Mouse (Mus musculus) liver, adult 2 months (tissue): Measurements from ENCODE around the gene Naa50. TPM values are rescaled to one million over a fixed set of nuclear protein-coding genes. Genes with fewer than 3 reads are reported as not detected.

ENCODE experiments used
- DNase-seq: peaks from one replicate; pipeline ENCODE4 v3.0.0-alpha.2; 2011; ENCODE audit warnings: low read depth, low spot score; ENCODE audit errors: extremely low read depth
- H3K27ac ChIP-seq: fragments of 200-500 bp; replicated peaks from 2 replicates; pipeline ENCODE4 v1.5.1; 2012; ENCODE audit warnings: low read depth, mild to moderate bottlenecking, control low read depth, inconsistent platforms, low read length; ENCODE audit not compliant: insufficient read depth
- H3K27me3 ChIP-seq: fragments of 200-500 bp; 2 replicates; pipeline ENCODE4 v1.6.1; 2012; ENCODE audit warnings: mild to moderate bottlenecking, moderate library complexity, low read length, inconsistent platforms; ENCODE audit not compliant: control insufficient read depth, insufficient read depth
- H3K36me3 ChIP-seq: fragments of 200-500 bp; 2 replicates; pipeline ENCODE4 v1.6.1; 2012; ENCODE audit warnings: low read length, inconsistent platforms; ENCODE audit not compliant: control insufficient read depth, insufficient read depth
- H3K4me1 ChIP-seq: fragments of 200-500 bp; 2 replicates; pipeline ENCODE4 v1.6.1; 2011; ENCODE audit warnings: low read length; ENCODE audit not compliant: control insufficient read depth, insufficient read depth
- H3K4me3 ChIP-seq: fragments of 200-500 bp; 2 replicates; pipeline ENCODE4 v1.5.1; 2011; ENCODE audit warnings: low read depth, mild to moderate bottlenecking, control low read depth, low read length, moderate library complexity; ENCODE audit not compliant: insufficient read depth
- H3K79me2 ChIP-seq: fragments of 200-500 bp; 2 replicates; pipeline ENCODE4 v1.6.1; 2012; ENCODE audit warnings: inconsistent platforms, mild to moderate bottlenecking, low read length, moderate library complexity; ENCODE audit not compliant: control insufficient read depth, insufficient read depth
- H3K9ac ChIP-seq: fragments of 200-500 bp; 2 replicates; pipeline ENCODE4 v1.6.1; 2012; ENCODE audit warnings: low read depth, mild to moderate bottlenecking, control low read depth, inconsistent platforms, low read length
- CTCF ChIP-seq: fragments of 200-500 bp; IDR thresholded peaks from 2 replicates; pipeline ENCODE4 v1.5.1; 2011; ENCODE audit warnings: low read depth, low read length, control low read depth
- POLR2A ChIP-seq: fragments of 200-500 bp; IDR thresholded peaks from 2 replicates; pipeline ENCODE4 v1.6.1; 2011; ENCODE audit warnings: low read length, control low read depth; ENCODE audit not compliant: insufficient read depth; ENCODE audit errors: extremely low read depth
- WGBS: fragments of 180-500 bp; shearing (Covaris S2); methylation state at CpG from one replicate; pipeline ENCODE4 v1.1.7; 2018; 5-methylcytosine and 5-hydroxymethylcytosine counted together
- polyA plus RNA-seq: library from polyadenylated mRNA; depleted of rRNA; stranded (reverse); fragments of >200 nt; gene quantifications from 2 replicates; pipeline ENCODE4 v1.2.3, GENCODE M21; 2012
- total RNA-seq: library from RNA; depleted of rRNA; stranded (reverse); fragments of >200 nt; gene quantifications from 2 replicates; pipeline ENCODE4 v1.2.3, GENCODE M21; 2014

The Naa50 gene
- total and polyA plus RNA-seq, 2 experiments: 11.0 to 28.4 TPM

- H3K27me3 ChIP-seq: no peaks in the 10 kb centered on the region
- H3K4me1 ChIP-seq: peaks cover 12% of the 10 kb centered on the region
- H3K36me3 ChIP-seq: no peaks in the 10 kb centered on the region
- WGBS: 3% methylated on average over 6 of the region's 6 CpGs
- TF ChIP-seq CTCF (no peak), POLR2A (no peak)
- DNase-seq: peak; percentile 61
- H3K9ac ChIP-seq: no peak overlapping the region
- H3K79me2 ChIP-seq: peaks cover 8% of the 10 kb centered on the region; the same call in 1 of the 2 replicates
- H3K27ac ChIP-seq: no peak overlapping the region
- no peak overlapping the region for H3K4me3 ChIP-seq
Measured at GRCm38 (mm10) chr16:44141483-44141882, 1.9 kb downstream of the Naa50 start.

GRCm38 (mm10) chr16:44149002-44149767 is 9.6 kb downstream of the Naa50 start:
- no peak for TF ChIP-seq CTCF
- no peak for TF ChIP-seq POLR2A
- Histone ChIP-seq H3K79me2 (peaks cover 5% of the 10 kb centered on the region; the same call in 1 of the 2 replicates), H3K27ac (no peak overlapping the region), H3K9ac (no peak overlapping the region), H3K4me3 (no peak overlapping the region), H3K4me1 (no peaks in the 10 kb centered on the region; the same call in 1 of the 2 replicates), H3K27me3 (no peaks in the 10 kb centered on the region), H3K36me3 (no peaks in the 10 kb centered on the region)
- DNase-seq: no peak
- WGBS: 88% methylated on average over 1 of the region's 1 CpGs

- Histone ChIP-seq H3K4me1 (peaks cover 2% of the 10 kb centered on the region), H3K79me2 (peaks cover 2% of the 10 kb centered on the region; the same call in 1 of the 2 replicates), H3K27me3 (no peaks in the 10 kb centered on the region), H3K27ac (no peak overlapping the region), H3K36me3 (peaks cover 19% of the 10 kb centered on the region), H3K4me3 (no peak overlapping the region), H3K9ac (no peak overlapping the region)
- 32% methylated on average over 6 of the region's 6 CpGs for WGBS
- peak; percentile 81 for DNase-seq
- TF ChIP-seq POLR2A (no peak), CTCF (no peak; the same call in 1 of the 2 replicates)
Measured at GRCm38 (mm10) chr16:44154497-44155057, 14.9 kb downstream of the Naa50 start.

GRCm38 (mm10) chr16:44159325-44159724 is 19.7 kb downstream of the Naa50 start:
- Histone ChIP-seq H3K79me2 (no peaks in the 10 kb centered on the region; the same call in 1 of the 2 replicates), H3K9ac (no peak overlapping the region), H3K27me3 (no peaks in the 10 kb centered on the region), H3K4me3 (no peak overlapping the region), H3K4me1 (peaks cover 2% of the 10 kb centered on the region), H3K36me3 (peaks cover 27% of the 10 kb centered on the region), H3K27ac (no peak overlapping the region)
- no peak for DNase-seq
- TF ChIP-seq POLR2A (no peak), CTCF (no peak)
- 85% methylated on average over 7 of the region's 7 CpGs for WGBS

GRCm38 (mm10) chr16:44163831-44164230 is 24.2 kb downstream of the Naa50 start:
- Histone ChIP-seq H3K4me1 (peaks cover 5% of the 10 kb centered on the region; the same call in 1 of the 2 replicates), H3K9ac (no peak overlapping the region), H3K36me3 (peaks cover 15% of the 10 kb centered on the region), H3K27me3 (no peaks in the 10 kb centered on the region), H3K79me2 (no peaks in the 10 kb centered on the region), H3K4me3 (no peak overlapping the region), H3K27ac (no peak overlapping the region)
- WGBS: 93% methylated on average over 2 of the region's 2 CpGs
- TF ChIP-seq POLR2A: no peak
- no peak for TF ChIP-seq CTCF
- DNase-seq: no peak
